Mouse (Mus musculus): ENCODE data around the gene Gp9. TPM values are rescaled to one million over a fixed set of nuclear protein-coding genes. Genes with fewer than 3 reads are reported as not detected.

Gene Gp9
- total RNA-seq (2014; rRNA removed) (0.32 TPM in 1 of 2 replicates, not detected in the other), polyA plus RNA-seq (2015; fragmentation: Nextera tagmentation; extraction: Ambion mirVana) (0.20 and 0.34 TPM in 2 replicates)

DNA sequence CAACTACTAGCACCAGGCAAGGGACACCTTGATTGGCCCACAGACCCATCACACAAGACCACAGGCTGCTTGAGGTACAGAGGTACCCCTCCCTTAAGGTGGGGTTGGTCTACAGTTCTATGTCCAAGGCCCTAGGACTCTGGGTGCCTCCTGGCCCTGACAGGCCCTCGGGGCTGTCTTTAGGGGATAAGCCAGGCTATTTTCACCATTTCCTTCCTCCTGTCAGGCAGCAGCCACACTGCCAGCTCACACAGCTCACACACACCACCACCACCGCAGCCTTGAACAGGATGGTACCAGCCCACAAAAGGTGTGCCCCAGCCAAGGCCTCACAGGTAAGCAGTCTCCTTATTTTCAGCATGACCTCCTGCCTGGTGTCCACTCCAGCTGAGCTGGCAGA, at the start of gene Gp9:
Gene Gp9, plus strand, starts transcription at position 231 of the 400 bp plus-strand sequence.
- no peaks in the 10 kb centered on the region for H3K27me3 ChIP-seq (ENCODE audit: insufficient read depth, low read length)
- no peaks in the 10 kb centered on the region for H3K9me3 ChIP-seq (ENCODE audit: low read length)
- no peak within 1 kb of the TSS for H3K4me3 ChIP-seq (ENCODE audit: low read length)
- no peak within 1 kb of the TSS for H3K27ac ChIP-seq
- H3K36me3 ChIP-seq (ENCODE audit: insufficient read depth, low read length) = no peaks in the 10 kb centered on the region
- WGBS = 79% methylated on average over 2 of the region's 2 CpGs
- no peak for TF ChIP-seq CTCF (IDR thresholded peaks at IDR 0.05; ENCODE audit: low read depth)
- no peak for DNase-seq (ENCODE audit: low spot score)
- no peak within 1 kb of the TSS for H3K4me2 ChIP-seq (ENCODE audit: low read depth, low read length)
- ATAC-seq = no peak
- H3K9ac ChIP-seq (replicated peaks; ENCODE audit: low read length) = no peak within 1 kb of the TSS
- H3K4me1 ChIP-seq (ENCODE audit: insufficient read depth, low read length) = no peaks in the 10 kb centered on the region

- TF ChIP-seq CTCF (IDR thresholded peaks at IDR 0.05; ENCODE audit: low read depth) = no peak
- Histone ChIP-seq H3K36me3 (ENCODE audit: insufficient read depth, low read length) (no peaks in the 10 kb centered on the region), H3K4me1 (ENCODE audit: insufficient read depth, low read length) (peaks cover 4% of the 10 kb centered on the region; the same call in 1 of the 2 replicates), H3K27me3 (ENCODE audit: insufficient read depth, low read length) (no peaks in the 10 kb centered on the region), H3K9me3 (ENCODE audit: low read length) (no peaks in the 10 kb centered on the region), H3K4me2 (ENCODE audit: low read depth, low read length) (no peak overlapping the region), H3K9ac (replicated peaks; ENCODE audit: low read length) (no peak overlapping the region), H3K4me3 (ENCODE audit: low read length) (no peak overlapping the region), H3K27ac (no peak overlapping the region)
- no peak for DNase-seq (ENCODE audit: low spot score)
- ATAC-seq = no peak
- WGBS = 68% methylated on average over 3 of the region's 3 CpGs
These were observed 49.8 kb upstream of the Gp9 start for GRCm38 (mm10) chr6:87728102-87728501.

- H3K9me3 ChIP-seq (ENCODE audit: low read length) = no peaks in the 10 kb centered on the region
- WGBS = 14% methylated on average over 13 of the region's 13 CpGs
- DNase-seq (ENCODE audit: low spot score) (no peak), ATAC-seq (no peak)
- no peaks in the 10 kb centered on the region for H3K36me3 ChIP-seq (ENCODE audit: insufficient read depth, low read length)
- H3K4me3 ChIP-seq (ENCODE audit: low read length) = peak overlapping the region; percentile 67
- no peaks in the 10 kb centered on the region for H3K27me3 ChIP-seq (ENCODE audit: insufficient read depth, low read length)
- peak overlapping the region; percentile 80; the same call in 1 of the 2 replicates for H3K27ac ChIP-seq
- H3K4me1 ChIP-seq (ENCODE audit: insufficient read depth, low read length) = peaks cover 9% of the 10 kb centered on the region; the same call in 1 of the 2 replicates
- H3K4me2 ChIP-seq (ENCODE audit: low read depth, low read length) = peak overlapping the region; percentile 92
- TF ChIP-seq CTCF (IDR thresholded peaks at IDR 0.05; ENCODE audit: low read depth) = no peak
- peak overlapping the region; percentile 67 for H3K9ac ChIP-seq (replicated peaks; ENCODE audit: low read length)
These were observed 47.7 kb upstream of the Gp9 start for GRCm38 (mm10) chr6:87730141-87730540.

DNA sequence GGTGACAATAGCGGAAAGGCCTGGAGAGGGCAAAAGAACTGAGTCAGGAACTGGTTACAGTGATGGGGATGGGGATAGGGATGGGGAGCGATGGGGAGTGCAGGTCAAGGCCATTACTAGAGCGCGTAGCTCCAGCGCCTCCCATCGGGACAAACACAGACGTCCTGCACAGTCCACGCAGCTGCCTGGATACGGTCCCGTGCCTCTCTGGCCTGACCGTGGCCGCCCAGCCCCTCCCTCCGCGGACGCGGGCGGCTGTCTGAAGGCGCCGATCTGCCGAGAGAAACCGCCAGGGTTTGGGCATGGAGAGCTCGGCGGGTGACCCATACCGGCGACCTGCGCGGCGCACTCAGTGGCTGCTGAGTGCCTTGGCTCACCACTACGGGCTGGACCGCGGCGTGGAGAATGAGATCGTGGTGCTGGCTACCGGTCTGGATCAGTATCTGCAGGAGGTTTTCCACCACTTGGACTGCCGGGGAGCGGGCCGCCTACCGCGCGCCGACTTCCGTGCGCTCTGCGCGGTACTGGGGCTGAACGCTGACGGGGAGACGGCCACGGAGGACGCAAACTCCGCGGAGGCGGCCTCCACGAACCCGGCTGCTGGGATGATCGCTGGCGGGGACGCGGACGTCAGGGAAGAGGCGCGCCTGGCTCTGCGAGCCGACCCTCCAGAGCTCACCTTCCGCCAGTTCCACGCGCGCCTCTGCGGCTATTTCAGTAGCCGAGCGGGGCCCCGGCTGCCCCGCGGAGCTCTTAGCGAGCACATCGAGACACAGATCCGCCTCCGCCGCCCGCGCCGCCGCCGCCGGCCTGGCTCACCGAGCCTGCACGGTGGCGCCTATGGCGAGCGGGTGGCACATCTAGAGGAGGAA, 47.0 kb upstream of the Gp9 start, which contains the start of gene Efcc1:
Gene Efcc1, plus strand, starts transcription at position 279 of the 872 bp plus-strand sequence.
- DNase-seq (ENCODE audit: low spot score) (peak; percentile 70), ATAC-seq (peak; percentile 84)
- H3K4me2 ChIP-seq (ENCODE audit: low read depth, low read length) = peak within 1 kb of the TSS; percentile 92
- peak within 1 kb of the TSS; percentile 80; the same call in 1 of the 2 replicates for H3K27ac ChIP-seq
- peak within 1 kb of the TSS; percentile 67 for H3K4me3 ChIP-seq (ENCODE audit: low read length)
- TF ChIP-seq CTCF (IDR thresholded peaks at IDR 0.05; ENCODE audit: low read depth) = peak; percentile 56
- peak within 1 kb of the TSS; percentile 67 for H3K9ac ChIP-seq (replicated peaks; ENCODE audit: low read length)
- under 1% methylated on average over 81 of the region's 90 CpGs for WGBS
- no peaks in the 10 kb centered on the region for H3K36me3 ChIP-seq (ENCODE audit: insufficient read depth, low read length)
- H3K27me3 ChIP-seq (ENCODE audit: insufficient read depth, low read length) = no peaks in the 10 kb centered on the region
- H3K9me3 ChIP-seq (ENCODE audit: low read length) = no peaks in the 10 kb centered on the region
- H3K4me1 ChIP-seq (ENCODE audit: insufficient read depth, low read length) = peaks cover 9% of the 10 kb centered on the region; the same call in 1 of the 2 replicates

- ATAC-seq = no peak
These were observed 46.3 kb upstream of the Gp9 start for GRCm38 (mm10) chr6:87731463-87732095.

DNA sequence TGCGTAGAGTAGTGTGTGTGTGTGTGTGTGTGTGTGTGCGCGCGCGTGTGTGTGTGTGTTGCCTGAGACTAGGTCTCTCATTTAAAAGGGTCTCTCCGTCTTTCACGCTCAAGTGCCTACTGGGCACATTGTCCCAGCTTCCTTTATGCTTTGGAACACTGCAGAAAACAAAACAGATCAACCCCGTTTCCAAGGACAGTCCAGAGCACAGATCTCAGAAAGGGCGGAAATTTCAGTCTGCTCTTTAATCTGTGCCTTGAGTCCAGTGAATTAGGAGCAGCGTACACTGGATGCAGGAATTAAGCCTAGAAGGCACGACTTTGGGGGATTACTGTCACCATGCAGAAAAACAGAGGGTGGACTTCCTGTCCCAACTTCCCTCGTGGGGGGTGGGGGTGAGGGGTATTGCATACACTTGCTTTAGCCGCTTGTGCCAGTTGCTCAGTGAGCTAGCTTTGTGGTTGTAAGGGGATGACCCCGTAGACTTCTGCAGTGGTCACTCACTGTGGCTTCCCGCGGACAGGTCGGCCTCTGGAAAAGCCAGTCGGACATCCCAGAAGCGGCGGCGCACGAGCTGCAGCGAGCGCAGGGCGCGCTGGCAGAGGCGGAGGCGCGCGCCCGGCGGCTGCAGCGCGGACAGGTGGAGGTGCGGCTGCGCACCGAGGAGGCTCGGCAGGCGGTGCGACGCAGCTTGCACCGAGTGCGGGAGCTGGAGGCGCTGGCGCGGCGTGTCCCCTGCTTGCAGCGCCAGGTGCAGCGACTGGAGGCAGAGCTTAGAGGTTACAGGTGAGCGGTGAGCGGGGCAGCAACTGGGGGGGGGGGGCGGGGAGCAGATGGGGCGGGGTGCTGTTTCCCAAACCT, 45.5 kb upstream of the Gp9 start:
- ATAC-seq = peak; percentile 43; the same call in 1 of the 2 replicates
- H3K9ac ChIP-seq (replicated peaks; ENCODE audit: low read length) = peak overlapping the region; percentile 52

More at GRCm38 (mm10) chr6:87731463-87732095, 46.3 kb upstream of the Gp9 start:
- Histone ChIP-seq H3K27me3 (ENCODE audit: insufficient read depth, low read length) (no peaks in the 10 kb centered on the region), H3K4me3 (ENCODE audit: low read length) (peak overlapping the region; percentile 67), H3K9me3 (ENCODE audit: low read length) (no peaks in the 10 kb centered on the region), H3K4me2 (ENCODE audit: low read depth, low read length) (peak overlapping the region; percentile 92), H3K36me3 (ENCODE audit: insufficient read depth, low read length) (no peaks in the 10 kb centered on the region), H3K27ac (peak overlapping the region; percentile 80; the same call in 1 of the 2 replicates), H3K4me1 (ENCODE audit: insufficient read depth, low read length) (peaks cover 9% of the 10 kb centered on the region; the same call in 1 of the 2 replicates), H3K9ac (replicated peaks; ENCODE audit: low read length) (peak overlapping the region; percentile 67)
- no peak for DNase-seq (ENCODE audit: low spot score)
- whole genome bisulfite sequencing = 3% methylated on average over 19 of the region's 19 CpGs
- no peak for TF ChIP-seq CTCF (IDR thresholded peaks at IDR 0.05; ENCODE audit: low read depth)

More for the DNA sequence above, 45.5 kb upstream of the Gp9 start:
- WGBS = 3% methylated on average over 48 of the region's 53 CpGs
- peak; percentile 68 for DNase-seq (ENCODE audit: low spot score)
- Histone ChIP-seq H3K9me3 (ENCODE audit: low read length) (no peaks in the 10 kb centered on the region), H3K4me3 (ENCODE audit: low read length) (peak overlapping the region; percentile 67), H3K27me3 (ENCODE audit: insufficient read depth, low read length) (no peaks in the 10 kb centered on the region), H3K4me1 (ENCODE audit: insufficient read depth, low read length) (peaks cover 9% of the 10 kb centered on the region; the same call in 1 of the 2 replicates), H3K4me2 (ENCODE audit: low read depth, low read length) (peak overlapping the region; percentile 92), H3K36me3 (ENCODE audit: insufficient read depth, low read length) (no peaks in the 10 kb centered on the region), H3K27ac (peak overlapping the region; percentile 15; the same call in 1 of the 2 replicates)
- TF ChIP-seq CTCF (IDR thresholded peaks at IDR 0.05; ENCODE audit: low read depth) = no peak
